Mouse (Mus musculus) adrenal gland, adult 2 months (tissue): ENCODE data around the gene Igfals. TPM values are rescaled to one million over a fixed set of nuclear protein-coding genes. Genes with fewer than 3 reads are reported as not detected.
A peak's percentile ranks its signal among the peaks of the same experiment; 100 is the strongest.

Experiments
- DNase-seq: peaks from one replicate; pipeline ENCODE4 v3.0.0; 2021
- polyA plus RNA-seq: library from polyadenylated mRNA; depleted of rRNA; stranded (reverse); fragments of >200 nt; gene quantifications from 2 replicates; pipeline ENCODE4 v1.2.3, GENCODE M21; 2012
- total RNA-seq, 2 experiments: library from RNA; stranded (reverse); gene quantifications; 2 replicates each; pipeline ENCODE4 v1.2.3; 2021

Igfals gene
- total and polyA plus RNA-seq, 3 experiments = 5.5 to 11.2 (median 6.7) TPM

- no peak for DNase-seq
Observed at GRCm38 (mm10) chr17:24861785-24862184, 4.0 kb upstream of the Igfals start.

- DNase-seq = no peak
Observed at GRCm38 (mm10) chr17:24867914-24868313, 2.1 kb downstream of the Igfals start.

- DNase-seq = no peak
Observed at GRCm38 (mm10) chr17:24873695-24874404, 8.1 kb downstream of the Igfals start.

- DNase-seq = no peak
Observed at GRCm38 (mm10) chr17:24874405-24874745, 8.6 kb downstream of the Igfals start.

- no peak for DNase-seq
Observed at GRCm38 (mm10) chr17:24874989-24875388, 9.2 kb downstream of the Igfals start.

GRCm38 (mm10) chr17:24877336-24878116 lies 11.7 kb downstream of the Igfals start:
- no peak for DNase-seq

GRCm38 (mm10) chr17:24878117-24878397 lies 12.3 kb downstream of the Igfals start:
- DNase-seq = peak; percentile 69

GRCm38 (mm10) chr17:24878531-24878930 lies 12.7 kb downstream of the Igfals start:
- DNase-seq = peak; percentile 36

GRCm38 (mm10) chr17:24881738-24882440 lies 16.1 kb downstream of the Igfals start:
- no peak for DNase-seq

- DNase-seq = peak; percentile 2
Observed at GRCm38 (mm10) chr17:24884391-24884790, 18.6 kb downstream of the Igfals start.

- DNase-seq = peak; percentile 29
Observed at GRCm38 (mm10) chr17:24885356-24886133, 19.7 kb downstream of the Igfals start.

GRCm38 (mm10) chr17:24886134-24886931 lies 20.5 kb downstream of the Igfals start, which contains the start of the genes Nubp2 and Spsb3:
Gene Nubp2 (minus strand): TSS chr17:24886349.
Gene Spsb3 (plus strand): TSS chr17:24886643.
- DNase-seq = peak; percentile 99

GRCm38 (mm10) chr17:24886932-24887271 lies 21.1 kb downstream of the Igfals start:
- DNase-seq = no peak

- no peak for DNase-seq
Observed at GRCm38 (mm10) chr17:24887291-24888080, 21.7 kb downstream of the Igfals start.

- DNase-seq = no peak
Observed at GRCm38 (mm10) chr17:24888862-24889261, 23.1 kb downstream of the Igfals start.

- DNase-seq = peak; percentile 29
Observed at GRCm38 (mm10) chr17:24890151-24891092, 24.6 kb downstream of the Igfals start.

- peak; percentile 29 for DNase-seq
Observed at GRCm38 (mm10) chr17:24891321-24891720, 25.5 kb downstream of the Igfals start.

- peak; percentile 6 for DNase-seq
Observed at GRCm38 (mm10) chr17:24892785-24893184, 27.0 kb downstream of the Igfals start.

GRCm38 (mm10) chr17:24893276-24893675 lies 27.5 kb downstream of the Igfals start:
- DNase-seq = no peak
